Mouse (Mus musculus) ES-E14 (cell line): ENCODE results near the gene Tln1. TPM values are rescaled to one million over a fixed set of nuclear protein-coding genes. Genes with fewer than 3 reads are reported as not detected.

Source experiments
- DNase-seq: peaks from one replicate; pipeline ENCODE4 v3.0.0-alpha.2; 2013; ENCODE audit warnings: low read depth, low spot score
- H3K27ac ChIP-seq: 2 replicates; pipeline ENCODE4 v1.5.1; 2012; ENCODE audit warnings: low read depth, mild to moderate bottlenecking, low read length, moderate library complexity, mixed read lengths; ENCODE audit not compliant: poor library complexity, insufficient read depth, severe bottlenecking
- H3K36me3 ChIP-seq: 2 replicates; pipeline ENCODE4 v1.6.1; 2012; ENCODE audit warnings: mild to moderate bottlenecking, low read length, moderate library complexity, mixed read lengths; ENCODE audit not compliant: control insufficient read depth, poor library complexity, insufficient read depth, severe bottlenecking
- H3K4me1 ChIP-seq, 2 experiments: fragments of 150-350 bp in 1 of 2; sonication (generic) in 1 of 2; 2 replicates each; pipeline ENCODE4 v1.6.1; 2012; ENCODE audit warnings: low read length in 2 of 2, mild to moderate bottlenecking in 1 of 2, mixed read lengths in 1 of 2; ENCODE audit not compliant: control insufficient read depth in 2 of 2, insufficient read depth in 2 of 2, poor library complexity in 1 of 2
- H3K4me3 ChIP-seq, 2 experiments: fragments of 150-350 bp in 1 of 2; sonication (generic) in 1 of 2; 2 replicates each; pipeline ENCODE4 v1.5.1; 2012; ENCODE audit warnings: low read length in 2 of 2, low read depth in 1 of 2, mild to moderate bottlenecking in 1 of 2, mixed read lengths in 1 of 2; ENCODE audit not compliant: insufficient read depth in 1 of 2, poor library complexity in 1 of 2, severe bottlenecking in 1 of 2
- H3K9ac ChIP-seq: 2 replicates; pipeline ENCODE4 v1.6.1; 2012; ENCODE audit warnings: low read depth, mild to moderate bottlenecking, low read length, mixed read lengths; ENCODE audit not compliant: poor library complexity, insufficient read depth, severe bottlenecking
- H3K9me3 ChIP-seq: fragments of 150-350 bp; sonication (generic); 2 replicates; pipeline ENCODE4 v1.6.1; 2012; ENCODE audit warnings: low read depth, mild to moderate bottlenecking, low read length; ENCODE audit not compliant: control insufficient read depth, insufficient read depth
- CHD2 ChIP-seq: IDR thresholded peaks from 2 replicates; pipeline ENCODE4 v1.6.1; 2014; ENCODE audit warnings: mild to moderate bottlenecking, low read depth, low read length, inconsistent platforms
- HCFC1 ChIP-seq: IDR thresholded peaks from 2 replicates; pipeline ENCODE4 v1.6.1; 2012; ENCODE audit warnings: low read length, inconsistent platforms, borderline replicate concordance; ENCODE audit not compliant: insufficient read depth
- MAFK ChIP-seq: IDR thresholded peaks from 2 replicates; pipeline ENCODE4 v1.6.1; 2014; ENCODE audit warnings: mild to moderate bottlenecking, low read depth, low read length, inconsistent platforms; ENCODE audit not compliant: insufficient read depth
- ZC3H11A ChIP-seq: IDR thresholded peaks from 2 replicates; pipeline ENCODE4 v1.6.1; 2012; ENCODE audit warnings: low read depth, mild to moderate bottlenecking, inconsistent platforms, low read length, borderline replicate concordance
- ZNF384 ChIP-seq: IDR thresholded peaks from 2 replicates; pipeline ENCODE4 v1.6.1; 2012; ENCODE audit warnings: low read depth, low read length, inconsistent platforms
- in situ Hi-C, 2 experiments: fragments of 600-800 bp; cut with MboI; formaldehyde crosslinking; loops; one replicate each; pipeline ENCODE4 v1.15.1; 2025; ENCODE audit warnings: low sequenced_read_pairs in 2 of 2, inconsistent platforms in 1 of 2; ENCODE audit not compliant: unreplicated experiment in 2 of 2
- total RNA-seq: library from RNA; depleted of rRNA; stranded (reverse); fragments of 300-350 nt; gene quantifications from 2 replicates; pipeline ENCODE4 v1.2.3, GENCODE M21; 2012

Gene Tln1
- total RNA-seq, 1 experiment, result 105 TPM

DNA sequence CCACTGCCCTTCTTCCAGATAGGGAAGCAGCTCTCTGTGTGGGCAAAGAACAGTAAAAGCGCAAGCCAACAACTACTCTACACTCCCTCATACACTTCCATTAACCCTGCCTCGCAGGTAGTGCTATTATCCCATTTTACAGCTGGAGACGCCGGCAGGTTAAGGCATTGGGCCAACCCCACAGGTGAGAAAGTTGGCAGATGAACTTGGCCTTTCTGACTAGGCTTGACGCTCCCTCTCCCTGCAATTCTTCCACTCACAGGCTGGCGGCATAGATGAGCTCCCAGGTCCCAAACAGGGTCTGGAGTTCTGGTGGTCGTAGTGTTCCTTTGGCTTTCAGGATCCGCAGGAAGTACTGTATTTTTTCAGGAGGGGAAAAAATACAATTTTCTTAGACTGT lies 63.5 kb downstream of the Tln1 start:
- in situ Hi-C loops, result no loop called here
- TF ChIP-seq ZC3H11A (no peak), ZNF384 (no peak), HCFC1 (no peak), MAFK (no peak), CHD2 (no peak)
- no peak for DNase-seq
- H3K27ac ChIP-seq, result no peak overlapping the region
- H3K4me3 ChIP-seq, result peak overlapping the region; percentile 70 to 79
- H3K9me3 ChIP-seq, result no peaks in the 10 kb centered on the region
- peaks cover 18% of the 10 kb centered on the region for H3K36me3 ChIP-seq
- H3K4me1 ChIP-seq, result peaks cover 0 to 12% of the 10 kb centered on the region in 2 experiments; a peak in 1 of 4 replicates
- H3K9ac ChIP-seq, result peak overlapping the region; percentile 84

DNA sequence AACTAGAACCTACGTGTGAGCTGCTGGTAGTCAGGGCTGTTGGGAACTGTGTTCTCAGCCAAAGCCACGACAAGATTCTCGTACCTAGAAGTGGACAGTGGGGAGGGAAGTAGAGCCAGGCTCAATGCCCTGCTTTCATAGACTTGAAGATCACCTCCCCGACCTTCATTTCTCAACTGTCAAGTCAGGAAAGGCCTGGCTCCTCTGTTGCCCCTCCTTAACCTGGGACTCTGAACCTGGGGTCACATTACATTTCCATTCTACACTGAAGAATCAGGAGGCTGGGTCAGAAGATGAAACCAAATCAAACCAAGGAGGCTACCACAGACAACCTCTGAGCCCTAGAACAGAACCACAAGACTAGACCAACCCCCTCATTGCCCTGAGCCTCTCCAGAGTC lies 64.5 kb downstream of the Tln1 start:
- H3K36me3 ChIP-seq, result peaks cover 18% of the 10 kb centered on the region
- H3K9ac ChIP-seq, result no peak overlapping the region
- TF ChIP-seq HCFC1 (no peak), MAFK (no peak), ZNF384 (no peak), ZC3H11A (no peak)
- no peak overlapping the region for H3K27ac ChIP-seq
- in situ Hi-C loops, result no loop called here
- peaks cover 0 to 12% of the 10 kb centered on the region in 2 experiments; a peak in 1 of 4 replicates for H3K4me1 ChIP-seq
- H3K4me3 ChIP-seq, result no peak overlapping the region
- no peak for DNase-seq
- no peaks in the 10 kb centered on the region for H3K9me3 ChIP-seq

DNA sequence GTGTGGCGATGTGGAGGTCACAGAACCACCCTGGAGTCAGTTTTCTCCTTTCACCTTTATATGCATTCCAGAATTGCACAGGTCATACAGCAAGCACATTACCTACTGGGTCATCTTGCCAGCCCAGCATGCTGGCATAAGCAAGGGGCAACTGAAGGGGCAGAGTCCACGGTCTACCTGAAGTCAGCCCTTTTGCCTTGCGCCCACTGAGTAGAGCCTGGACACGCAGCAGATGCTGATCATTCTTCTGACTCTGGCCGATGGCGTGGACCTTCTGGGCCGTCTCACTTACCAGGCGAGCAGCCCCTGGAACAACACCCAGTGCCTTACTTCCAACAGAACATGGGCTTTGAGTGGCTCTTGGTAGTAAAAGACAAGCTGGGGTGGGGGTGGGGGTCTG lies 65.1 kb downstream of the Tln1 start:
- Histone ChIP-seq H3K9ac (no peak overlapping the region; the same call in 1 of the 2 replicates), H3K4me1 (peaks cover 0 to 12% of the 10 kb centered on the region in 2 experiments; a peak in 1 of 4 replicates), H3K27ac (no peak overlapping the region), H3K36me3 (peaks cover 18% of the 10 kb centered on the region), H3K4me3 (no peak overlapping the region), H3K9me3 (no peaks in the 10 kb centered on the region)
- no peak for TF ChIP-seq ZNF384
- no peak for TF ChIP-seq ZC3H11A
- TF ChIP-seq MAFK, result no peak
- TF ChIP-seq CHD2, result no peak
- in situ Hi-C loops, result no loop called here
- DNase-seq, result no peak

DNA sequence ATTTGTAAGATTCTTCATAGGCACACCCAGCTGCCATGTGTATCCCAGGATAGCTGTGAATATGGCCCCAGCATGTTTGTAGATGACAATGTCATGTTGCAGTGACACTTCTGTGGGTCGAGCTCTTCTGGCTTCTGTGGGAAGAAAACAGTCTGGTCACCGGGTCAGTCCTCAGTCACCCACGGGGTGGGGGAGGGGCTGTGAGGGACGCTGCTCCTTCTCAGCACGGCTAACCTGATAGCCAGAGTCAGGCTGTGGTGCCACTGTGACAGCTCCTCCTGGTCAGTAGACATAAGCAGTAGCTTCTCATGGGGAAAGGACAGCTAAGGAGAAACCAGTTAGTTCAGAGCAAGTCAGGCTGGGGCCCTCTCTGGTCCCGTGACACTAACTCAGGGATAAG lies 65.9 kb downstream of the Tln1 start:
- Histone ChIP-seq H3K9me3 (no peaks in the 10 kb centered on the region), H3K36me3 (peaks cover 18% of the 10 kb centered on the region), H3K4me1 (peaks cover 0 to 10% of the 10 kb centered on the region in 2 experiments; a peak in 1 of 4 replicates), H3K4me3 (no peak overlapping the region), H3K9ac (no peak overlapping the region), H3K27ac (no peak overlapping the region)
- DNase-seq, result no peak
- in situ Hi-C loops, result no loop called here
- TF ChIP-seq CHD2 (no peak), MAFK (no peak), HCFC1 (no peak), ZNF384 (no peak), ZC3H11A (no peak)

DNA sequence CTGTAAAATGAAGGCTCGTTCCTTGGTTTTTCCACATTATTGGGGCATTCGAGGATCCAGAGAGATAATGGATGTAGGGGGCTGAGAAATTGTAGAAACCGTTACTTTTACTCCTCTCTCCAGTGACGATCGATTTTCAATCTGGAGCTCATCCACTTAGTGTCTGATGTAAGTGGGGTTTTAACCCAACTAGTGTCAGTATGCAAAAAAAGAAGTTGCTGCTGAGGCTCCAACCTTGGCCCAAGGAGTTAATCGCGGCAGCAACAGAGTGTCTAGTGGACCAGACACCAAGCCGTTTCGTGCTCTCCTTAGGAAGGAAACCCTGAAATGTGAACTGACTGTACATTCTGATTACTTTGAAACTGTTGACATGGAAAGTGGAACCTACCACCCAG lies 68.6 kb downstream of the Tln1 start:
- no peak for DNase-seq
- Histone ChIP-seq H3K9me3 (no peaks in the 10 kb centered on the region), H3K27ac (no peak overlapping the region), H3K9ac (peak overlapping the region; percentile 88), H3K4me3 (peak overlapping the region; percentile 75), H3K4me1 (peaks cover 0 to 10% of the 10 kb centered on the region in 2 experiments; a peak in 1 of 4 replicates), H3K36me3 (peaks cover 18% of the 10 kb centered on the region)
- TF ChIP-seq CHD2 (no peak), MAFK (no peak), ZC3H11A (no peak), ZNF384 (no peak), HCFC1 (no peak)
- in situ Hi-C loops, result no loop called here
